Comparison of ENCODE assay signal across 18 mouse cellular contexts in genomic region chr5:20074101-20074500, GRCm38 (mm10).
"Had no signal": no experiment of that assay in that cellular context is flagged by ENCODE, and none has a peak within 500 bp of the region (broad histone marks: within the 10 kb centered on the region; RNA-seq: fewer than 3 reads in every experiment).

No protein-coding gene starts in this region.

- H3K9me3 ChIP-seq: liver, embryonic 12.5 days; midbrain, embryonic 12.5 days; neural tube, embryonic 13.5 days; neural tube, embryonic 15.5 days had no signal

- H3K4me2 ChIP-seq: liver, embryonic 12.5 days; lung, embryonic 14.5 days; midbrain, embryonic 12.5 days; neural tube, embryonic 13.5 days; neural tube, embryonic 15.5 days had no signal

- H3K36me3 ChIP-seq: liver, embryonic 12.5 days; midbrain, embryonic 12.5 days; neural tube, embryonic 13.5 days; neural tube, embryonic 15.5 days had no signal

- H3K27ac ChIP-seq: liver, embryonic 12.5 days; liver, embryonic 14.5 days; midbrain, embryonic 12.5 days; neural tube, embryonic 13.5 days; neural tube, embryonic 15.5 days had no signal

- H3K4me1 ChIP-seq: liver, embryonic 12.5 days; neural tube, embryonic 13.5 days had no signal

- H3K27me3 ChIP-seq: liver, embryonic 12.5 days; midbrain, embryonic 12.5 days; neural tube, embryonic 13.5 days; neural tube, embryonic 15.5 days had no signal

- DNase-seq: lung, adult 18-20 months; lung, embryonic 14.5 days; lung, postnatal 10 days; lung, postnatal 4 days; retina, postnatal 1 day; right cerebral cortex, adult 18-20 months; right cerebral cortex, postnatal 25 days; right cerebral cortex, postnatal 4 days; spleen, adult 18-20 months; thymus, adult 18-20 months; thymus, postnatal 14 days; thymus, postnatal 36 days had no signal

- ATAC-seq: liver, embryonic 12.5 days had no signal

- H3K4me3 ChIP-seq: liver, embryonic 12.5 days; midbrain, embryonic 12.5 days; myocyte; neural tube, embryonic 13.5 days; neural tube, embryonic 15.5 days had no signal

- H3K9ac ChIP-seq: liver, embryonic 12.5 days; liver, embryonic 14.5 days; lung, embryonic 14.5 days; midbrain, embryonic 12.5 days; neural tube, embryonic 13.5 days; neural tube, embryonic 15.5 days had no signal
